Mouse (Mus musculus) testis, adult 2 months (tissue): Measurements from ENCODE around the gene Rmnd5b. TPM values are rescaled to one million over a fixed set of nuclear protein-coding genes. Genes with fewer than 3 reads are reported as not detected.
"Not testable (repeated sequence)": the region's sequence is repeated elsewhere in the genome, so short reads cannot be mapped to it uniquely, and the experiment has no call there.

ENCODE experiments used
- H3K27ac ChIP-seq: fragments of 200-500 bp; 2 replicates; pipeline ENCODE4 v1.5.1; 2012; ENCODE audit warnings: low read depth, low read length; ENCODE audit not compliant: control insufficient read depth, insufficient read depth
- H3K27me3 ChIP-seq: fragments of 200-500 bp; 2 replicates; pipeline ENCODE4 v1.6.1; 2012; ENCODE audit warnings: mild to moderate bottlenecking, low read length, moderate library complexity; ENCODE audit not compliant: control insufficient read depth, insufficient read depth
- H3K36me3 ChIP-seq: fragments of 200-500 bp; 2 replicates; pipeline ENCODE4 v1.6.1; 2012; ENCODE audit warnings: mild to moderate bottlenecking, low read length; ENCODE audit not compliant: control insufficient read depth, insufficient read depth
- H3K4me1 ChIP-seq: fragments of 200-500 bp; 2 replicates; pipeline ENCODE4 v1.6.1; 2012; ENCODE audit warnings: low read length; ENCODE audit not compliant: control insufficient read depth, insufficient read depth
- H3K4me3 ChIP-seq: fragments of 200-500 bp; 2 replicates; pipeline ENCODE4 v1.5.1; 2012; ENCODE audit warnings: low read depth, mild to moderate bottlenecking, low read length, moderate library complexity, mixed read lengths; ENCODE audit not compliant: control insufficient read depth
- CTCF ChIP-seq: fragments of 200-500 bp; IDR thresholded peaks from 2 replicates; pipeline ENCODE4 v1.5.1; 2012; ENCODE audit warnings: low read depth, mild to moderate bottlenecking, inconsistent platforms, low read length, moderate library complexity; ENCODE audit not compliant: control insufficient read depth, insufficient read depth, insufficient replicate concordance
- POLR2A ChIP-seq: fragments of 200-500 bp; IDR thresholded peaks from 2 replicates; pipeline ENCODE4 v1.6.1; 2012; ENCODE audit warnings: low read depth, mild to moderate bottlenecking, inconsistent platforms, low read length, moderate library complexity; ENCODE audit not compliant: control insufficient read depth
- polyA plus RNA-seq: library from polyadenylated mRNA; depleted of rRNA; stranded (reverse); fragments of >200 nt; gene quantifications from 2 replicates; pipeline ENCODE4 v1.2.3, GENCODE M21; 2012

Rmnd5b gene
- polyA plus RNA-seq, 1 experiment = 66.5 TPM

GRCm38 (mm10) chr11:51640748-51641147, 5.1 kb upstream of the Rmnd5b start:
- Histone ChIP-seq H3K27ac (no peak overlapping the region), H3K4me1 (peaks cover 13% of the 10 kb centered on the region), H3K4me3 (no peak overlapping the region), H3K27me3 (no peaks in the 10 kb centered on the region), H3K36me3 (no peaks in the 10 kb centered on the region)
- TF ChIP-seq POLR2A (no peak), CTCF (no peak)

DNA sequence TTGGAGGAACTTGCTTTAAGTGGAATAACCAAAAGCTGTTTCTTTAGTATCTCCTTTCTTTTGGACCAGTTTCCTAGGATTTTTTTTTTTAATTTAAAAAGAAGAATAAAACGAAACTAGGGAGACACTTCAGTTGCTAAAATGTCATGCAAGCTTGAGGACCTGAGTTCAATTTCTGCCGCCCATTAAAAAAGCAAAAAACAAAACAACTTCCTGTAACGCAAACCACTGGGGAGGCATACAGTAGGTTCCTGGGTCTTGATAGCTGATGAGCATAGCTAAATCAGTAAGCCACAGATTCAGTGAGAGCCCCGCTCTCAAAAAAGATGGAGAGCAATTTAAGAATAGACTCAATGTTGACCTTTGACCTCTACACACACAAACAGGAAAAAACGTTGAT, 2.8 kb upstream of the Rmnd5b start:
- no peak overlapping the region for H3K4me3 ChIP-seq
- H3K27me3 ChIP-seq = no peaks in the 10 kb centered on the region
- H3K27ac ChIP-seq = no peak overlapping the region; the same call in 1 of the 2 replicates
- TF ChIP-seq POLR2A (no peak), CTCF (no peak)
- H3K4me1 ChIP-seq = peaks cover 18% of the 10 kb centered on the region
- H3K36me3 ChIP-seq = no peaks in the 10 kb centered on the region

DNA sequence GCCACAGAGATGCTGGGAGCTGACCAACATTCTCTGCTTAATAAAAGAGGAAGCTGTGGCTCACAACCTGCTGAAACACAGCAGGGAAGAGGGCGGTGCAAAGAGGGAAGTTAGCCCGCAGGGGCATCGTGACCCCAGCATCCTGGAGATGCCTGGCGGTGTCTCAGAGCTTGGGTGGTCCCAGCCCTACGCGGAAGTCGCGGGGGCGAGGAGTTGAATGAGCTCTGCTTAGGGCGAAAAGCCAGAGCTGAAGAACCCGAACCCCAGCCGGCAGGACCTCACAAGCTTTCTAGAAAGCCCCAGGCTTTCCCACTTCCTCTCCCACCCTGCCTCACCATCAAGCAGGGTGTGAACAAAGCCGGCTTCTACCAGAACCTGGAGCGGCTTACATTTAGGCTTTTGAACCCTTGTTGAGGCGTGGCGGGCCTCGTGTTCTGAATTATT, 2.3 kb upstream of the Rmnd5b start:
- peak overlapping the region; percentile 5; the same call in 1 of the 2 replicates for H3K4me3 ChIP-seq
- no peaks in the 10 kb centered on the region for H3K27me3 ChIP-seq
- TF ChIP-seq CTCF (no peak), POLR2A (0 out of 2 replicates have a peak, but pooled peaks have one; percentile 22)
- peak overlapping the region; percentile 45; the same call in 1 of the 2 replicates for H3K27ac ChIP-seq
- peaks cover 18% of the 10 kb centered on the region for H3K4me1 ChIP-seq
- H3K36me3 ChIP-seq = no peaks in the 10 kb centered on the region

DNA sequence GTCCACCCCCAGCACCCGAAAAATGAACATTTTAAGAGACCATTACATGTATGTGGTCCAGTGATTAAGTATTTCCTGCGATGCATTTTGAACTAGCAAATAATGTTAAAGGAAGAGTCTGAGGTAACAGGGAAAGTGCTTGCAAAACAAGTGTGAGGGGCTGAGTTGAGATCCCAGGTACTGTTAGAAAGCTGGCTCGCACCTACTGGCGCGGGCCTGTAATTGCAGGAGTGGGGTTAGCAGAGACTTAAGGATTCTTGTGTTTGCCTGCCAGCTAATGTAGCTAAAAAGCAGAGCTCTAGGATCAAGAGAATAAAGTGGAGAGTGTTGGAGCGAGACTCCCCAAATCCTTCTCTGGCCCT, 608 bp upstream of the Rmnd5b start:
- Histone ChIP-seq H3K27me3 (no peaks in the 10 kb centered on the region), H3K36me3 (no peaks in the 10 kb centered on the region; the same call in 1 of the 2 replicates), H3K4me1 (peaks cover 21% of the 10 kb centered on the region), H3K27ac (peak overlapping the region; percentile 88), H3K4me3 (peak overlapping the region; percentile 98)
- TF ChIP-seq POLR2A = no peak
- peak; percentile 25; the same call in 1 of the 2 replicates for TF ChIP-seq CTCF

GRCm38 (mm10) chr11:51635127-51635524, 570 bp downstream of the Rmnd5b start:
- Histone ChIP-seq H3K36me3 (no peaks in the 10 kb centered on the region; the same call in 1 of the 2 replicates), H3K27ac (peak overlapping the region; percentile 88), H3K4me1 (peaks cover 21% of the 10 kb centered on the region), H3K4me3 (peak overlapping the region; percentile 98), H3K27me3 (no peaks in the 10 kb centered on the region)
- TF ChIP-seq CTCF (no peak), POLR2A (no peak)

GRCm38 (mm10) chr11:51633721-51634120, 2.0 kb downstream of the Rmnd5b start:
- Histone ChIP-seq H3K36me3 (no peaks in the 10 kb centered on the region; the same call in 1 of the 2 replicates), H3K27me3 (no peaks in the 10 kb centered on the region), H3K4me1 (peaks cover 21% of the 10 kb centered on the region), H3K4me3 (no peak overlapping the region), H3K27ac (peak overlapping the region; percentile 61)
- no peak for TF ChIP-seq POLR2A
- TF ChIP-seq CTCF = no peak

GRCm38 (mm10) chr11:51633200-51633599, 2.5 kb downstream of the Rmnd5b start:
- H3K27ac ChIP-seq, H3K27me3 ChIP-seq, H3K36me3 ChIP-seq, H3K4me3 ChIP-seq: not testable (repeated sequence)
- H3K4me1 ChIP-seq = peaks cover 21% of the 10 kb centered on the region
